Mouse (Mus musculus) midbrain, embryonic 11.5 days (tissue): Measurements from ENCODE around the gene Prdm15. TPM values are rescaled to one million over a fixed set of nuclear protein-coding genes. Genes with fewer than 3 reads are reported as not detected.

Experiments
- ATAC-seq: fragments of 200-750 bp; cut with Nextera tagmentation; 2 replicates; pipeline ENCODE4 v1.8.0; 2017; ENCODE audit warnings: moderate TSS enrichment, moderate library complexity; ENCODE audit not compliant: low FRiP score
- DNase-seq: peaks from one replicate; pipeline ENCODE4 v3.0.0; 2015; ENCODE audit warnings: low spot score; ENCODE audit errors: missing footprints
- H3K27ac ChIP-seq: fragments of 300-500 bp; sonication (generic); 2 replicates; pipeline ENCODE4 v1.5.1; 2014; ENCODE audit warnings: low read depth, low read length
- H3K27me3 ChIP-seq: fragments of 300-500 bp; sonication (generic); 2 replicates; pipeline ENCODE4 v1.6.1; 2014; ENCODE audit warnings: mild to moderate bottlenecking, low read length, moderate library complexity, mixed read lengths; ENCODE audit not compliant: control insufficient read depth, insufficient read depth
- H3K36me3 ChIP-seq: fragments of 300-500 bp; sonication (generic); 2 replicates; pipeline ENCODE4 v1.6.1; 2014; ENCODE audit warnings: mild to moderate bottlenecking, low read length, moderate library complexity, mixed read lengths; ENCODE audit not compliant: control insufficient read depth, insufficient read depth
- H3K4me1 ChIP-seq: fragments of 300-500 bp; sonication (generic); 2 replicates; pipeline ENCODE4 v1.6.1; 2014; ENCODE audit warnings: low read length; ENCODE audit not compliant: control insufficient read depth, insufficient read depth
- H3K4me2 ChIP-seq: fragments of 300-500 bp; sonication (generic); 2 replicates; pipeline ENCODE4 v1.6.1; 2014; ENCODE audit warnings: mild to moderate bottlenecking, moderate library complexity
- H3K4me3 ChIP-seq: fragments of 300-500 bp; sonication (generic); 2 replicates; pipeline ENCODE4 v1.5.1; 2014; ENCODE audit warnings: low read depth, low read length
- H3K9ac ChIP-seq: fragments of 300-500 bp; sonication (generic); 2 replicates; pipeline ENCODE4 v1.6.1; 2014; ENCODE audit warnings: low read length
- H3K9me3 ChIP-seq: fragments of 300-500 bp; sonication (generic); 2 replicates; pipeline ENCODE4 v1.6.1; 2016; ENCODE audit warnings: low read length; ENCODE audit not compliant: control insufficient read depth
- WGBS: fragments of 180-500 bp; shearing (Covaris S2); extraction: QIAGEN DNeasy Blood & Tissue Kit; methylation state at CpG from one replicate; pipeline ENCODE4 v1.1.7; 2014; 5-methylcytosine and 5-hydroxymethylcytosine counted together
- polyA plus RNA-seq: library from polyadenylated mRNA; unstranded; fragments of >200 nt; fragmentation: Nextera tagmentation; extraction: Ambion mirVana; gene quantifications from 2 replicates; pipeline ENCODE4 v1.2.1, GENCODE M21; 2014

Prdm15 gene
- 12.0 and 12.2 TPM in 2 replicates for polyA plus RNA-seq

- WGBS, result 2% methylated on average over 31 of the region's 31 CpGs
- H3K4me1 ChIP-seq, result peaks cover 6% of the 10 kb centered on the region; the same call in 1 of the 2 replicates
- H3K27ac ChIP-seq, result peak within 1 kb of the TSS; percentile 94
- H3K9me3 ChIP-seq, result no peaks in the 10 kb centered on the region
- H3K9ac ChIP-seq, result peak within 1 kb of the TSS; percentile 94
- peak; percentile 91 for ATAC-seq
- H3K4me3 ChIP-seq, result peak within 1 kb of the TSS; percentile 75
- DNase-seq, result peak; percentile 96
- H3K27me3 ChIP-seq, result no peaks in the 10 kb centered on the region
- no peaks in the 10 kb centered on the region for H3K36me3 ChIP-seq
- peak within 1 kb of the TSS; percentile 75 for H3K4me2 ChIP-seq
Observed at GRCm38 (mm10) chr16:97851741-97852319, at the start of gene Prdm15. Prdm15 (minus strand) TSS chr16:97851850.

- no peak for ATAC-seq
- Histone ChIP-seq H3K9me3 (no peaks in the 10 kb centered on the region), H3K4me2 (no peak overlapping the region), H3K27ac (no peak overlapping the region), H3K36me3 (no peaks in the 10 kb centered on the region), H3K9ac (no peak overlapping the region), H3K4me3 (no peak overlapping the region), H3K4me1 (no peaks in the 10 kb centered on the region), H3K27me3 (no peaks in the 10 kb centered on the region)
- DNase-seq, result no peak
- WGBS, result 86% methylated on average over 5 of the region's 5 CpGs
Observed at GRCm38 (mm10) chr16:97897346-97898024, 45.8 kb upstream of the Prdm15 start.

DNA sequence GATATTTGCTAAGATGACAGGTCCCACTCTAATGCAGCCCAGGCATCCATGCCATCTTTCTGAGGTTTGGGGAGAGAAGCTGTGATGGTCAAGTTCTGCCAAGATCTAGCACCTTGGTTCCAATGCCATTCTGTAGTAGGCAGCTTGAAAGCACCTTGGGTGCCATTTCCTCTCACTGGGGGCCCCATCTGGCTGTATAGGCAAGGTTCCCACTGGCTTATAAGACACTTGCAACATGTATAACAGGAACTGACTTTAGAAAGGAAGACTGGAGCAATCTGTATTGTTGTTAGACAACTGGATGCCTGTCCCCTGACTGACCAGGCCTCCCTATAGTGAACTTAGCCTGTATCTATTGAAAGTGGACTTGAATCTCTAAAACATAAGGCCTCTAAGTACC lies 36.1 kb upstream of the Prdm15 start:
- Histone ChIP-seq H3K36me3 (no peaks in the 10 kb centered on the region), H3K9me3 (no peaks in the 10 kb centered on the region), H3K4me3 (no peak overlapping the region), H3K9ac (no peak overlapping the region), H3K4me1 (no peaks in the 10 kb centered on the region), H3K27ac (no peak overlapping the region), H3K4me2 (no peak overlapping the region), H3K27me3 (no peaks in the 10 kb centered on the region)
- DNase-seq, result no peak
- no peak for ATAC-seq

DNA sequence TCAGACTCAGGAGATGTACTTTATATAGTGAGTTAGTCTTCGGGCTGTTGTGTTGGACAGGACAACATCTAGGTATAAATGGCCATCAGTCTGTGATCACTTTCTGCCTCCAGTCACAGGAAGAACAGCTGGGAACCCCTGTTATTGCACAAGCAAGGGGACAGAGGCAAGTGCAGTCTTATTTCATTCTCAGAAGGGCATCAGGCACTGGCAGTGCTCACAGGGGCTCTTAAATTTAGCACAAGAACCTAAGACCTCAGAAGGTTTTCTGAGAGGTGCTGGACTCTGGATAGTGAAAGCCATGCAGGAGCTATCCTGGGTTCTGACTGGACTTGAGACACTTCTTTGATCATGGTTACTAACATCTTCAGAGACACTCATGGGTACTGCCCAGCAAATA lies 32.0 kb upstream of the Prdm15 start:
- Histone ChIP-seq H3K27ac (no peak overlapping the region), H3K4me3 (no peak overlapping the region), H3K9me3 (no peaks in the 10 kb centered on the region), H3K4me1 (no peaks in the 10 kb centered on the region), H3K4me2 (no peak overlapping the region), H3K27me3 (no peaks in the 10 kb centered on the region), H3K9ac (no peak overlapping the region), H3K36me3 (no peaks in the 10 kb centered on the region)
- ATAC-seq (no peak), DNase-seq (no peak)
- WGBS, result 91% methylated on average over 1 of the region's 1 CpGs

DNA sequence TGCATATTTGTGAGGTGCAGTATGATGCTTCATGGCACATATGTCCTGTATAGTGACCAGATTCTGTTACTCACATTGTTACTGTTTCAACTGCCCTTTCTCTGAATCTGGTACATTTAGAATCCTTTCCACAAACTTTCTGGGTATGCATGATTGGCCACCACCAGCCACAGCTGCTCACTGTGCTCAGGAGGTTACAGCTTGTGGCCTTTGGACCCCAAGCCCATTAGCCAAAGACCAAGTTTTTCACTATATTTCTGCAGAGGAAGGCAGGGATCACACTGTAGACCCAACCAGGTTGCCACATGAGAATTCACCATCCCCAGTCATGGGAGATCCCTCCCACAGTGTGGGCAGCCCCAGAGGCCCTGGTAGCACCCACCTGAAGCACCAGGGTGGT lies 31.2 kb upstream of the Prdm15 start:
- no peak overlapping the region for H3K4me3 ChIP-seq
- no peaks in the 10 kb centered on the region for H3K36me3 ChIP-seq
- DNase-seq (no peak), ATAC-seq (no peak)
- H3K4me1 ChIP-seq, result no peaks in the 10 kb centered on the region
- no peak overlapping the region for H3K27ac ChIP-seq
- H3K9me3 ChIP-seq, result no peaks in the 10 kb centered on the region
- H3K27me3 ChIP-seq, result no peaks in the 10 kb centered on the region
- no peak overlapping the region for H3K4me2 ChIP-seq
- H3K9ac ChIP-seq, result no peak overlapping the region

- Histone ChIP-seq H3K4me3 (no peak overlapping the region), H3K27ac (no peak overlapping the region), H3K4me2 (no peak overlapping the region), H3K27me3 (no peaks in the 10 kb centered on the region), H3K9ac (no peak overlapping the region), H3K9me3 (no peaks in the 10 kb centered on the region), H3K4me1 (no peaks in the 10 kb centered on the region), H3K36me3 (no peaks in the 10 kb centered on the region)
- 64% methylated on average over 1 of the region's 1 CpGs for WGBS
- peak; percentile 90 for DNase-seq
- no peak for ATAC-seq
Observed at GRCm38 (mm10) chr16:97879134-97879533, 27.5 kb upstream of the Prdm15 start.

GRCm38 (mm10) chr16:97877502-97877901 lies 25.9 kb upstream of the Prdm15 start:
- ATAC-seq (no peak), DNase-seq (no peak)
- H3K9ac ChIP-seq, result no peak overlapping the region
- H3K4me2 ChIP-seq, result no peak overlapping the region
- H3K27ac ChIP-seq, result no peak overlapping the region
- no peaks in the 10 kb centered on the region for H3K9me3 ChIP-seq
- H3K4me3 ChIP-seq, result no peak overlapping the region
- no peaks in the 10 kb centered on the region for H3K4me1 ChIP-seq
- H3K27me3 ChIP-seq, result no peaks in the 10 kb centered on the region
- H3K36me3 ChIP-seq, result no peaks in the 10 kb centered on the region
- WGBS, result 94% methylated on average over 3 of the region's 3 CpGs

DNA sequence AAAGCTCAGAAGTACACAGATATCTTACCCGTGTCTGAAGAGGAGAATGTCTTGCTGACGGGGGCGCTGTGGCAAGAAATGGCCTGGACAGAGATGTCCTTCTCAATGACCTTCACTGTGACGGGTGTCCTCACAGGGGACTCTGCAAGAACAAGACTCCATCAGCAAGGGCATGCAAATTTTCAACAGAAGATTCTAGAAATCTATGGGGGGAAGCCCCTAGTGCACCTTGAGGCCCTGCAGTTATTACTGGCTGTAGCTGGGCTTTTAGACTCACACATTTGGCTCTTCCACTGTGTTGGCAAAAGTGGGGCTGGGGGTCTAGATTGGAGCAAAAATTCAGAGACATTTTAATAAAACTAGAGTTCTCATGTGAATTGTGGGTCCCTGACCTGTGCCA lies 23.5 kb upstream of the Prdm15 start:
- H3K9me3 ChIP-seq, result no peaks in the 10 kb centered on the region
- H3K27me3 ChIP-seq, result no peaks in the 10 kb centered on the region
- no peaks in the 10 kb centered on the region for H3K4me1 ChIP-seq
- H3K9ac ChIP-seq, result no peak overlapping the region
- no peaks in the 10 kb centered on the region for H3K36me3 ChIP-seq
- ATAC-seq (no peak), DNase-seq (no peak)
- no peak overlapping the region for H3K4me3 ChIP-seq
- no peak overlapping the region for H3K4me2 ChIP-seq
- H3K27ac ChIP-seq, result no peak overlapping the region
- 86% methylated on average over 4 of the region's 4 CpGs for WGBS

DNA sequence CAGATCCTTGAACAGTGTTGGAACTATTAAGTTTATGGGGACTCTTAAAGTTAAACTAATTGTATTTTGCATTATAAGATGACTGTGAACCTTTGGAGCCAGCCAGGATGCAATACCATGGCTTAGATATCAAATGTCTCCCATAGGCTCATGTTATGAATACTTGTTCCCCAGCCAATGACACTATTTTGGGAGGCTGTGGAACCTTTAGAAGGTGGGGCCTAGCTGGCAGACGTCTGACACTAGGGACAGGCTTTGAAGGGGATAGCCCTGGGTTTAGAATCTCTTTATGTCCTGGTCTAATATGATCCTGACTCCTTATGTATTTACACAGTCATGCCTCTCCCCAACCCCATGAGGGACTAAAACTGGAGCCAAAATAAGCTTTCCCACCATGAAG lies 22.7 kb upstream of the Prdm15 start:
- H3K4me3 ChIP-seq, result no peak overlapping the region
- no peak overlapping the region for H3K9ac ChIP-seq
- no peaks in the 10 kb centered on the region for H3K4me1 ChIP-seq
- ATAC-seq, result no peak
- no peak overlapping the region for H3K4me2 ChIP-seq
- no peak for DNase-seq
- H3K36me3 ChIP-seq, result no peaks in the 10 kb centered on the region
- 74% methylated on average over 1 of the region's 1 CpGs for WGBS
- H3K9me3 ChIP-seq, result no peaks in the 10 kb centered on the region
- no peaks in the 10 kb centered on the region for H3K27me3 ChIP-seq
- H3K27ac ChIP-seq, result no peak overlapping the region
